Mouse (Mus musculus) erythroblast, embryonic 14.5 days (primary cell): ENCODE measurements around the gene 1700013F07Rik.

Experiments
- GATA1 ChIP-seq: IDR thresholded peaks from 2 replicates; pipeline ENCODE4 v1.6.1; 2012; ENCODE audit warnings: low read length, inconsistent platforms, mixed read lengths
- TAL1 ChIP-seq: IDR thresholded peaks from 3 replicates; pipeline ENCODE4 v1.6.1; 2012; ENCODE audit warnings: low read length, inconsistent platforms, mixed read lengths

DNA sequence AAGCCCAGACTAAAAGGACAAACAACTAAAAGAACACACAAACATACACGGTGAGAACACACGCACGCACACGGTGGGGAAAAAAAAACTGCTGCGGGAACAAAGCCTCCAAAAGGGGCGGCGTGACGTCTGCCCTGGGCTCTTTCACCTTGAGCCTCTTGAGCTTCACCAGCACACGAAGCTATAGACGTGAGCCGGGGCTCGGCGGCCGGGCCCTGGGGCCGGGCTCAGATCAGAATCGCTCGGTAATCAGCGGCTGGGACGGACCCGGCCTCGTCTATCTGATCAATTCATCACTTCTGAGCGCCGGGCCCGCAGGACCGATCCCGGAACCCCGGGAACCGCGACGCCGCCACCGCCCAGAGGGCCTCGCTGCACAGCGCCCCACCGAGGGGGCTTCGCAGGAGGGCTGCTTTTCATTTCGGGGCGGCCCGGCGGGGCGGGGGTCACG lies 20.2 kb downstream of the 1700013F07Rik start:
- TF ChIP-seq GATA1: no peak
- no peak for TF ChIP-seq TAL1
